Mouse (Mus musculus) cerebellum, postnatal 14 days (tissue): ENCODE results near the gene Hdac1.

Experiments
- DNase-seq, 2 experiments: peaks; one replicate each; pipeline ENCODE4 v3.0.0; 2021; ENCODE audit warnings: mixed read lengths in 2 of 2

Gene Hdac1

DNA sequence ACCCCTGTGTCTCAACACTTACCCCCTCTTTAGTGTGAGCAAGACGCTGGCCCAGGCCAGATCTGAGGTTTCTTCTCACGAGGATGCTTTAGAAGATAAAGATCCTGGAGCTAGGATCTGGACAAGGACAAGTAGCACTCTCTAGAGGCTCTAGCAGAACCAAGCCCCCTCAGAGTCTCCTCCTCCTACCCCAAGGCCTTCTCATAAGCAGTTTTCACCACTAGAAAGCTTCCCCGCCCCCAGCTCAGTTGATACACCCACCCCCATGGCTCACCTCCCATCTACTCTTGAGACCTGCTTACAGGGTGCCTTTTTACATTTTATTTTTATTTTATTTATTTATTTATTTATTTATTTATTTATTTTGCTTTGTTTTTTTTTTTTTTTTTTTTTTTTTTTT lies 32.9 kb downstream of the Hdac1 start:
- no peak for DNase-seq

DNA sequence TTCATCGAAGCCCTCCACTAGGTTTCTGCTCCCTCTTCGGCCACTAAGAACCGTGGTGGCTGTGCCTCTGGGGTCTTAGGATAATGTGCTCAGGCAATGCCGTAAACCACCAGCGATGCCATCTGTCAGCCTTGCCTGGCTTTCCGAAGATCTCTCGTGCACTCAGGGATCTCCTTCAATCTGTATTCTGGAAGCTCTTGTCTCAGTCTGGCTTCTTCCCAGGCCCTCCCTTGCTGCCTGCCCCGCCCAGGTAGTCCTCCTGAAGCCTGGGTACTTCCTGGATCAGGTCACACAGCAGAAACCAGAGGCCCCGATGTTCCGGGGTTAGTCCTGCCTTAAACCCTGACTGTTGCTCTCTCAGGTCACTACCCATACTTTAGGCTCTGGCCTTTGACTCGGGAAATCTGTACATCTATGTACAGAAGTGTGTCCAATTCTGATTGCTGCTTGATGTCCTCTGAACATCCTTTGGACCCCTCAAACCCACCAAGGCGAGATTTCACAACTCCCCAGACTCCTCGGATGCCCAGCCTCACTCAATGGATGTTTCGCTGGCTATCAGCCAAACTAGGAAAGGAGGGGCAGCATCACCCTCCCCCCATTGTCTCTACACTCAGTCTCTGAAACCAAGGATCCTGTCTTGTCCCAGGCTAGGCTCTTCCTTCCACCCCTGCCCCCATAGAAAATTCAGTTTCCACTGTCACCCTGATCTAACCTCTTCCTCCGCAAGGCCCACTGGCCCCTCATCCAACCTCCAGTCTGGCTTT lies 33.5 kb downstream of the Hdac1 start:
- peak; percentile 71 to 83 for DNase-seq

DNA sequence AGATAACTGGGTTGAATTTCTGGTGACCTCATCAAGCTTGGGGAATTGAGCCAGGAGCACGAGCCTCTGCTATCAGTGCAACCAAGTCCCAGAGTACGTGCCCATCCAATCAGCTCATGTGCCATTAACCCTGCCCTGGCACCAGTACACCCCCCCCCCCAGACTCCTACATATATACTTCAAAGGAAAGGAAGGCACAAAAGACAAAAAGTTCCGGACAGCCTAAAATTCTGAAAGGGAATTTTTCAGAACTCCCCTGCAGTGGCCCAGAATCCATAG lies 34.3 kb downstream of the Hdac1 start:
- DNase-seq = no peak

DNA sequence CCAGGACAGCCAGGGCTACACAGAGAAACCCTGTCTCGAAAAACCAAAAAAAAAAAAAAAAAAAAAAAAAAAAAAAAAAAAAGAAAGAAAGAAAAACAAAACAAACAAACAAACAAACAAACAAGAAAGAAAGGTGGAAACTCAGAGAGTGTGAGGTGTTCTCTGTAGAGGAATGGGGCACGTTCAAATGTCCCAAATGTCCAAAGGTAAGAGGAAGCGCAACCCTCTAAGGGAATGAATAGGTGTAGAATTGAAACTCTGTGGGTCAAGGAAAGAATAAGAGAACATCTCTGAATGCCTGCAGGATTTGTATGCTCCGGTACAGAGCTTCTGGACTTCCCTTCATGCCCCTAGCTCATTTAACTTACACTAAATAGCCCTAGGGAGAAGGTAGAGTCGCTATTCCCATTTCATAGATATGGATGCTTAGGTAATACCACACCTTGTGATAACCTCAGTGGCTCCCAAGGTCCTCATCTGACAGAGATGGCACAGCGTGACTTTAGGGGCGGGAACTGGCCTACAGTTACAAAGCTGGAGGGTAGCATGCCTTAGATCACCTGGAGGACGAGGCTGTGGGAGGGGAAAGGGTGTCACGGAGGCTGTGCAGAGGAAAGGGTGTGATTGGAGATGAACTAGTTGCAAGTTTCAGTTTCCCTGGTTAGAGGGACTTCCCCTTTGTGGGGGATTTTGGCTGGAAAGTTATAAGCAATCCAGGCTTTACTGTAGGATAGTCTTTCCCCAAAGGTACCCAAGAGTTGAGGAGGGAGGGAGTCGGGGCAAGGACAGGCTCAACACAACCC lies 34.9 kb downstream of the Hdac1 start:
- DNase-seq = no peak

DNA sequence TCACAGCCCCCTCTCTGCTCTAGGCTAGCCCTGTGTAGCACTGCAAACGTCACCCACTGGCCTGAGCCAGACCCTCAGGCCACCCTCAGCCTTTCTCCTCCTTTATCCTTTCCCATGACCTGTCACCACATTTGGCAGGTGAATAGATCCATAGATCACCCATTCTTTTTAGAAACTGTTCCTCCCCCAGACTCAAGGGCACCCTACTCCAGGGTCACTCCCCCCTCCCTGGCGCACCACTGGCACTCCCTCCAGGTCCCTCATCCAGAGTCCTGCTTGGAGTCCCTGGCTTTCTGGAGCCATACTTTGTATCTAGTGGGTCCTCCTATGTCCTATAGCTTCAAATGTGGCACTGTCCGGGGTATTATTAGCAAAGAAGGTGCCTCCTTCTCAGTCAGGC lies 37.0 kb downstream of the Hdac1 start:
- no peak for DNase-seq

DNA sequence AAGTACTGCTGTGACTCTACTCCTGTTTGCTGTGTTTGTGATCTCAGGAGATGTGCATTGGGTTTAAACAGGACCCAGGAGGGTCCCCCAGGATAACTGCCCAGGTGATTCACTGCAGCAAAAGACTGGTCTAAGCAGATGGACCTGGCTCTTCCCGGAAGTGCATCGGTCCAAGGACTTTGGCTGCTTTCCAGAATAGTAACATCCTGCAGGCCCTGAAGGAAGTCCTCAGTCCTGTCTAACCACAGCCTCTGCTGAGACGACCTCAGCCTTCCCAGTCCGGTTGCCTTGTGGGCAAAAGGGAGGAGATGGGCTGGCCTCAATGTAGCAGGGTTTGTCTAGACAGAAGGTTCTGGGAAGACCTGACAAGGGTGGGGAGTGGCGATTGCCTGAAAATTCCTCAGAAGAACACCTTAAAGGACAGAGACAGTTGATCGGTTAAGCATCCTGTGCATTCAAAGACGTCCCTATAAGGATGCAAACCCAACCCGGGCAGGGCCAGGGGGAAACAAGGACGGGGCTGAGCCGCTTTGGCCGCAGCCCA lies 39.5 kb downstream of the Hdac1 start:
- peak; percentile 31 to 45 for DNase-seq

DNA sequence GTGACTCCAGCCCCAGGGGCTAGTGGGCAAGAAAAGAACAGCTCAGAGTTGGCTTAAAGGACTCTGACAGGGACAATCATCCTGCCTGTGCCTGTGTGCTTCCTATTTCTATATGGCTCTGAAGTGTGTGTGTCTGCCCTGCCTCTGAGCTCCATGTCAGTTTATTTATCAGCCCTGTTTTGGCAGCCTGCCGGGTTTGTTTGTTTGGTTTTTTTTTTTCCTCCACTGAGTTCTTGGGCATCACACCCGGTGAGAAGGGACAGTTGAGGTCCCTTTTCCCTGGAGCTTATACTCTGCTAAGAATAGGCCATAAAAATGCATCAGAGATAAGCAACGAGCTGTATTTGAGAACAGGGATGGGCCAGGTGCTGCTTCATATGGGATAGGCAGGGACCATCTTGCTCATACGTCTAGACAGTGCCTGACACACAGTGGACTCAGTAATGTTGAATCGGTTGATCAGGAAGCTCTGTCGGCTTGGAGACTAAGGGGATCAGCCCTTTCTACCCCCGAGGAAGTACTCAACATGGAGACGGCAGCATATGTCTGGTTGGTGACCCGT lies 40.1 kb downstream of the Hdac1 start:
- DNase-seq = no peak

DNA sequence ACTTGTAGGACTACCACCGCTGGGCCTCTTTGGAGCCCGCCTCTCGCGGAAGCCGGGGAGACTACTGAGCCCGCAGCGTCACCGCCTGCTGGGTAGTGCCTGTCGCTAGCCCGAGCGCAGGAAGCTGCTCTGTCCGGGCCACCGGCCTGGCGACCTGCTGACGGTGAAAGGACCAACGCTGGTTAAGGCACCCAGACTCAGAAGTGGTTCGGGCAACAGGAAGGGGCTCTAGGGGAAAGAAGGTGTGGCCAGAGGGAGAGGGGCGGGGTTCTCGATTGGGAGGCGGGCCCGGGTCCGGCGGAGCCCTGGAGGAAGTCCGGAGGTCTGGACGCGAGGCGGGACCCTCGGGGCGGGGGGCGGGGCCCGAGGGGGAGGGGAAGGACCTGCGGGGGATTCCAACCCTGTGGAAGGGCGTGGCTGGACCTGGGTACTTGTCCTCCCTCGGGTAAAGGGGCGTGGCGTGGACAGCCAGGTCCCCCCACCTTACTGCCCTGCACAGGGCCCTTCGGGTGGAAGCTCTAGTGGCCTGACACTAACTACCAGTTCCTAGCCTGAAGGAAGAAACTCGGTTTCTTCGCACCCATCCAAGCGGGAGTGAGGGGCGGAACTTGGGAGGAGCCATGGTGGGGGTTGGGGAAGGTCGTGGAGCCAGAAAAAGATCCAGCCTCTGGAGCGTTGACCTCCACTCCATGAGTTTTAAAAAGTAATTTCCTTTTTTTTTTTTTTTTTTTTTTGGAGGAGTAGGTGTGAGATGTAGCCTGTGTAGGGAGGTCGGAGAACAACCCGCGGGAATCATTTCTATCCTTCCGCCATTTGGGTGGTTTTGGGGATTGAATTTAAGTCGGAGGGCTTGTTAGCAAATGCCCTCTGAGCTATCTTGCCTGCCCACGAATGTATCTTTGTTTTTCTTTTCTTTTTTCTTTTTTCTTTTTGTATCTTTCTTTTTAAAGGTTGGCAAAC lies 41.6 kb downstream of the Hdac1 start:
- peak; percentile 50 to 56 for DNase-seq

DNA sequence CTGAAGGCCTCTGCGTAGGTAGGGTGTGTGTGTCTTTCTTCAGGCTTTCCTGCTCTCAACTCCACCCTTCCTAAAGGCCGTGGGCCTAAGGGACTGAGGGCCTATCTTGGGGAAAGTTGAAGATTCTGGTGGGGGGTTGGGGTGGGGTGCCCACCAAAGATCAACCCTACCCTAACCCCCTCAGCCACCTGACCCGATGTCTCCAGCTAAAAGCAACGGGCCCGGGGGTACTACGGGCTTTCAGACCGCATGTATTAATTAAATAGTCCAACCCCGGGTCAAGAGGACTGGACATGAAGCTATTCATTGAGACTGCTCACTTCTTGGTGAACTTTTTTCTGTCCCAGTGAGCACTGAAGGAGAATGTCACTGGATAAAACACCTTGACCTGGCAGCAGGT lies 42.5 kb downstream of the Hdac1 start:
- no peak for DNase-seq

DNA sequence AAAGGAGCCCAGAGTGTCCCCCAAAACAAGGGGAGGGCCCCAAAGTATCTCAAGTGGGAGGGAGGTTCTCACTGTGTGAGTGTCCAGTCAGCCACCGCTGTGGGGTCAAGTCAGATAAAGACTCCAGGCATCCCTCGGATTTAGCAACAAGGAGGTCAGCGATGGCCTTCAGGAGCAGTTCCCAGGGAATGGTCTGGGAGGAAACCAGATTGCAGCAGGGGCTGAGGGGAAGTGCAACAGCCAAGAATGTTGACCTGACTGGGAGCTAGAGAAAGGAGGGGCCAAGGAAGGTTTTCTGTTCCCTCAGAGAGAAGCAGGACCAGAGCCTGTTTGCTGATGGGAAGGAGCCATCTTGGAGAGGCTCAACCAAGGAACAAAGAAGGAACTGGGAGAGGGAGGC lies 43.6 kb downstream of the Hdac1 start:
- DNase-seq = no peak

DNA sequence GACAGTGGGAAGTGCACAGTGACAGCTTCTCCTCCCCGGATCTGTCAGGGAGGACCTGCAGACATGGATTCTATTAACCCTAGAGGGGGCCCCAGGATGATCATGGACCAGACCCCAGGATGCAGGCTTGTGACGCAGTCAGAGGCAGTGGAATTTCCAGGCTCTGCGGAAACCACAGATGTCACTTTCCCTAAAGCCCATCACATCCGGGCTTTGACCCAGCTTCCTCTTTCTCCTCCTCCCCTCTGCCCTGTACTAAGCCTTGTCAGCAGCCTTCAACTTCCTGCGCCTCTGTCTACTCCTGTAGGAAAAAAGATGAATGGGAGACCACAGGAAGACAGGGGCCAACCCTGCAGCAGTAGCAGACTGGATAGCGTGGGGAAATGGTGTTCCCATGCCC lies 45.9 kb downstream of the Hdac1 start:
- DNase-seq = no peak

DNA sequence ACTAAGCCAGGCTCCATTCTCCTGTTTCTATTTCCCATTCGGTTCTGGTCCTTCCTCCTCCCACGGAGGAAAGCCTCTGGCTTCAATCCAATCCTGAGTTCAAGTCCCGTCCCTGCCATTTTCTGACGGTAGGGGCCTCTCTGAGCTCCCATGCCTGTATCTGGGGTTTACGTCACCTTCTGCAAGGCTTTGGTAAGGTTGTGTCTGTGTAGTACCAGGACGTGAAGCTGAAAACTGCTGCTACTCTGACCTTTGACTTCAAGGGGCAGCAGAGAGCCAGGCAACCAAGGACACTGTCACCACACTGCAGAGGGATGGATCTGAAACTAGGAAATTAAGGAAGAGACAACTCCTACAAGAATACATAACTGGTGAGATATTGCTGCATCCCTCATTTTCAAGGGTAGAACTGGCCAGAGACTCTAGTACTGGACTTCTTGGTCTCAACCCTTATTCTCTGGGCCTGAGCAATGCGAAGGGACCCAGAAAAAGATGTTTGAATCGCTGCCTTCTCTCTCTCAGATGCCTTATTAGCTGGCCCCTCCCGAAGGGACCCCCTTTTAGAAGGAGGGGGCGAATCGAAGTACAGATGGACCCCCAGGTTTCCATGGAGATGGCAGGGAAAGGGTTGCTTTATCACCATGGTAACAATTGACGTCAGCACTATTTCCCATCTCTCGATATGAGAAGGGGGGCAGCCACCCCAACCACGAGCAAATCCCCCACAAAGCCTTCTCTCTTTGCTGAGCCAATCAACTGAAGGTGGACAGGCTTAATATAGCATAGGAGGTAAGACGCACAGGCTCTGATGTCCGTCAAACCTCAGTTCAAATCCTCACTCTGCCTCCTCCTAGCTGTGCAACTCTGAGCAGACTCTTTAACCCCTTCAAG lies 46.6 kb downstream of the Hdac1 start:
- peak in 1 of 2 experiments; percentile 25 for DNase-seq

DNA sequence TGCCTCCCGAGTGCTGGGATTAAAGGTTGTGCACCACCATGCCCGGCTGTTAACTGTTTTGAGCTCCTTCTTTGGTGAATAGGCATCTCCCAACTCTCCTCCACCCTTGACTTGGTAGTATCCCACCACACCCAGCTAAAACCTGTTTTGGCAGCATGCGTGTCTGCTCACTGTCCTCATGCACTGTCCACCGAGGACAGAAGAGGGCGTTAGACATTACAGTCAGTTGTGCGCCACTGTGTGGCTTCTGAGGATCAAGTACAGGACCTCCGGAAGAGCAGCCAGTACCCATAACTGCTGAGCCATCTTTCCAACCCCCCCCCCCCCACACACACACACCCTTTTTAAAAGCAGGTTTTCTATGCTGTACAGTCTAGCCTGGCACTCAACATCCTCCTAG lies 47.8 kb downstream of the Hdac1 start:
- peak in 1 of 2 experiments; percentile 42 for DNase-seq

DNA sequence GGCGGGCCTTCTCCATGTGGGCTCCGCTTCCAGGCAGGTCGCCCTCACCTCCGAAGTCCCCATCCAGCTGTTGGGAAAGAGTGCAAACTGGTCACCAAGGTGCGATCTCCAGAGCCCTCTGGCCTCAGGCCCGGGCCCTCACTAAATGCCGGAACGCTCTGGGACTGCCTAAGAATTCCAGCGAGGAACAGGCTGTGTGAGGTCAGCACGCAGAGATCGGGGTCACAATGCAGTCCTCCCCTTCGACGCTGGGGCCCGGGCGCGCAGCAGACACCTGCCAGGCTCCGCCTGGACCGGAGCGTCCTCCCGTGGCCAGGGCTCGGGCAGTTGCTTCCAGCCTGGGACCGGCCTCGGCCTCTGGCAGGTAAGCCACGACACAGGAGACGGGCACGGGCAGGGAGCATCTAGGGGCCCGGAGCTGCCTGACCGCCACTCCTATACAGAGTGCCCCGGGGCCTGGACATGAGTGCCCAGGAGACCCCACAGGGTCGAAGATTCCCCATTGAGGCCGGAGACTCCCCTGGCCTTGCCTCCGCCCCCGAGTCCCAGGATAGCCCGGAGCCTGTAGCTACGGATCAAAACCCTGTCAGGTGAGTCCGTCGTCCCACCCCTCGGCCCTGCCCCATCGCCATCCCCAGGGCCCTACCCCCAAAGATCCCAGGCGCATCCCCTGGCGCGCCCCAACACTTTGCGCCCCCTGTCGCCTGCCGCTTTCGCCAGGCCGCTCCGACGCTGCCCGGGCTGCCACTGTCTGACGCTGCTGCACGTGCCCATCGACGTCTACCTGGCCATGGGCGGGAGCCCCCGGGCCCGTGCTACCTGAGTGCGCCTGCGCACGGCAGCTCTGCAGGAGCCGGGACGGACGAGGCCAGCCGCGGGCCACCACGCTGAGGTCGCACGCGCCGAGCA lies 51.3 kb downstream of the Hdac1 start, which contains the start of the genes Tssk3 and Fam229a:
Gene Tssk3, minus strand, starts transcription at position 51 of the 909 bp plus-strand sequence.
Gene Fam229a, plus strand, starts transcription at position 219 of the 909 bp plus-strand sequence.
- DNase-seq = peak; percentile 65 to 77

DNA sequence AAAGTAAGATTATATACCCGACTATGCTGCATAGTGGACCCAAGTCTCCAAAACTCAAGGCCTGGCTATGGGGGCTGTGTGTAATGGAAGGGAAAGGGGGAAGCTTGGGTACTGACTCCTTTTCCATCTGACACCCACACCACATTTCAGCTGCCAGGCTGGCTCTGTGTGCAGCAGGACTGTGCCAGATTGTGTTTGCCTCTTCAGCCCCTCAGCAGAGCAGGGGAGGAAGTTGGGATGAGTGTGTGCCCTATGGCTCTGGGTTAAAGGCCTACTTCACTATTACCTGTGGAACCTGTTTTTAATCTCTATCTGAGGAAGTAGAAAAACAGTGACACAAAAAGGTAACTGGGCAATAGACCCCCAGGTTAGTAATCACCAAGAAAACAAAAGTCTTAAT lies 61.4 kb downstream of the Hdac1 start:
- DNase-seq = no peak

DNA sequence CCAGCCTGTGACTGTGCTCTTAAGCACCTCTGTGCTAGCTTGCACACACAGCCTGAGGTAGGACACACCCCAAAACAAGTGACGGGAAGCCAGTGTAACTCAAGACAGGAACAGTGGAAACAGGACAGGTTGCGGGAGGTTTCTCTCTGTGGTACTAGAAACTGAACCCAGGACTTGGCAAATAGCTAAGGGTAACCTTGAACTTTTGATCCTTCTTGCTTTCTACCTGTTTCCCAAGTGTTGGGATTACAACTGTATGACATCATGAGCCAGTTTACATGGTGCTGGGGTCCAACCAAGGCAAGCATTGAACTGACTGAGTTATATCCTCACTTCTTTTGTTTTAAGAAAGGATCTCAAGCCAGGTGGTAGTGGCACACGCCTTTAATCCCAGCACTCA lies 62.6 kb downstream of the Hdac1 start:
- DNase-seq = no peak

DNA sequence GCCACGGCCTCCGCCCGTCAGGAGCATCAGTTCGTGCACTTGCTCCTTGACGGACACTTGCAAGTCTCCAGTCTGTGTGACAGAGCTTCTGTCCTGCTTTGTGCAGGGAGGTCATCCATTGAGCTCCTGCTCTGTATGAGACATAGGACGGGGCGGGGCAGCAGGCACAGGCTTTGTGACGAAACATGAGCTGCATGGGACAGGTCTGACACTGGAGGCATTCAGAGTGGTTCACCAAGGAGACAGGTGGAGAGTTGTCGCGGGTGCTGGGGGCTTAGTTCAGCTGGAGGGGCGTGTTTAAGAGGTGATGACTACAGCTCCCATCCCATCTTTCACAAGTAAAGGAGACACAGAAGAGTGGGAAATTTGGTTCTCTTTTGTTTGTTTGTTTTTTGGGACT lies 66.5 kb downstream of the Hdac1 start:
- no peak for DNase-seq
